Mouse (Mus musculus): Measurements from ENCODE around the gene Tln2.

DNA sequence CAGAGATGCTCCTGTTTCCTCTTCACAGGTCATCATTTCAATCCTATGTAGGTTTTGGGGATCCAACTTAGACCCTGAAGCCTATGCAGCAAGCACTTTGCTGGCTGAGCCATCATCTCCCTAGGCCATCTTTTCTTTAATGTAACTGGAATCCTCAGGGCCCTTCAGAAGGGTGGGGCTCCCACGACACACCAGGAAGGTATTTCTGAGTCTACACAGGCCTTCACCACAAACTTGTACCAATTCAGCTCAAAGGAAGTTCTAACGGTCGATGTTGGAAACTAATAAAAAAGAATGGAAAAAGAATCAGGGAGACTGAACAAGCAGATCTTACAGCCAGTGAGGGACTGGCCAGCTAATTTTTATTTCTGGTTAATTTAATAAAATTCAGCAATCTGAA lies 163.1 kb downstream of the Tln2 start:
- TF ChIP-seq EP300 (IDR thresholded peaks at IDR 0.05; ENCODE audit: low read depth) (no peak), CTCF (IDR thresholded peaks at IDR 0.05; ENCODE audit: low read depth) (no peak)

All from liver, embryonic 14.5 days (tissue).